Mouse (Mus musculus) cerebellum, adult 9-10 months (tissue): ENCODE measurements around the gene Fzd9.
"Not testable (repeated sequence)": the region's sequence is repeated elsewhere in the genome, so short reads cannot be mapped to it uniquely, and the experiment has no call there.

Experiments used
- DNase-seq: peaks from one replicate; pipeline ENCODE4 v3.0.0; 2022

The Fzd9 gene

GRCm38 (mm10) chr5:135247337-135247736 lies 3.7 kb downstream of the Fzd9 start:
- DNase-seq, result no peak

- DNase-seq, result no peak
Measured at GRCm38 (mm10) chr5:135246531-135246930, 4.5 kb downstream of the Fzd9 start.

DNA sequence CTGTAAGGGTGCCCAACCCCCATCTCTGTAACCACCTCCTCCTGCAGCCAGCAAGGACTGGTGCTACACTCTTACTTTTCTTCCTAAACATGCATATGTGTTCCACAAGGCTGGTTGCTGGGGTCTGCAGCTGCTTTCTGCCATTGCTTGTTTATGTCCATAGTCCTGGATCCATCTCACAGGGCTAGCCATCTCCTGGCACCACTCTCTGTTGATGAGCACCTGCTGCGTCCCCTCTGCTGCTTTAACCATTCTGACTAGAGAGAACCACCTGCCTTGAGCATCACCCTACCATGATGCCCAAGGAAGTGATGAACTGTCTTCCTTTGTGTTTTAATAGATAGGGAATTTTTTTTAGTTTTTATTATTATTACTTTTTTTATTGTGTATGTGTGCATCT lies 7.9 kb downstream of the Fzd9 start:
- DNase-seq, result peak; percentile 38

GRCm38 (mm10) chr5:135242608-135243007 lies 8.4 kb downstream of the Fzd9 start:
- DNase-seq, result no peak

DNA sequence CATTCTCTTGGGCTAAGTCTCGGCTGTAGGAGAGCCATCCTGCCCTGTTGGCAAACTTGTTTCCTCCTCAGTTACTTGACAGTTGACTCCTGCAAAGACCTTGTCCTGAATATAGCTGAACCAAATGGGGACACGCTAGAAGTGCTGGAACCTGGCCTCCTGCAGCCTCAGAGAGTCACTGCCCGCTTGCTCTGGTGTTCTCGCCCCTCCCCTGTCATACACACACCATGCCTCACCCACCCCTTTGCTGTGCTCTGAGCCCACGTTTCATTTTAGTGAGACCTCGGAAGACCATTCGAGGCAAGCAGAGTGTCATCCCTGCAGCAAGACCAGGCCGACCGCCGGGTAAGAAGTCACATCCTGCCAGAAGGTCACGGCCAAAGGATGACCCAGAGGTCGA lies 8.9 kb downstream of the Fzd9 start:
- no peak for DNase-seq

- no peak for DNase-seq
Measured at GRCm38 (mm10) chr5:135241474-135241873, 9.6 kb downstream of the Fzd9 start.

DNA sequence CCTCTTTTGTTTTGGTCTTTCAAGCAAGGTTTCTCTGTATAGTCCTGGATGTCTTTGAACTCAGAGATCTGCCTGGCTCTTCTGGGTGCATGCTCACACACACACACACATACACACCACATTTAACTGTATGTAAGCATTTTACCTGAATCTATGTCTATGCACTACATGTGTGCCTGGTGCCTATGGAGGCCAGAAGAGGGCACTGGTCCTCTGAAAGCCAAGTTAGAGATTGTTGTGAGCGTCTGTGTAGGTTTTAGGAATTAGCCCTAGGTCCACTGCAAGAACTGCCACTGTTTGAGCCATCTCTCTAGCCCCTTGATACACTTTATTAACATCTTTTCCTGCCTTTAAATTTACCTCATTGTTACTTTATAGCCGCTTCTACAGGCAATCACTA lies 12.2 kb downstream of the Fzd9 start:
- DNase-seq, result no peak

DNA sequence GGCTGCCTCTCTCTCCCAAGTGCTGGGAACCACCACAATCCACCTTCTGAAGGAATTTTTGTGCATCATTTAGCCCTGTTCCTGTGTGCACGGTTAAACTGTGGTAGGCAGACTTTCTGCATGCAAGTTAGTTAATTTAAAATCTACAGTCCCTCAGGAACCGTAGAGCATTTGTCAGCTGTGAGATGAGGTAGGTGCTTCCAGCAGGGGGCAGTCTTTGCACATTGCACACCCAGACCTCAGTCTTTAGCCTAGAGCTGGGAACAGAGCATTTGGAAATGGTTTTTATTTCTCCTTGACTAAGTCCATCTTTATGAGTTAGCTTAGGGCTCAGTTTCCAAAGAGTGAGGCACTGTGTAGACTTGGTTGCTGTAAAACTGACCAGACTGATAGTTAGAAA lies 14.5 kb downstream of the Fzd9 start:
- peak; percentile 54 for DNase-seq

DNA sequence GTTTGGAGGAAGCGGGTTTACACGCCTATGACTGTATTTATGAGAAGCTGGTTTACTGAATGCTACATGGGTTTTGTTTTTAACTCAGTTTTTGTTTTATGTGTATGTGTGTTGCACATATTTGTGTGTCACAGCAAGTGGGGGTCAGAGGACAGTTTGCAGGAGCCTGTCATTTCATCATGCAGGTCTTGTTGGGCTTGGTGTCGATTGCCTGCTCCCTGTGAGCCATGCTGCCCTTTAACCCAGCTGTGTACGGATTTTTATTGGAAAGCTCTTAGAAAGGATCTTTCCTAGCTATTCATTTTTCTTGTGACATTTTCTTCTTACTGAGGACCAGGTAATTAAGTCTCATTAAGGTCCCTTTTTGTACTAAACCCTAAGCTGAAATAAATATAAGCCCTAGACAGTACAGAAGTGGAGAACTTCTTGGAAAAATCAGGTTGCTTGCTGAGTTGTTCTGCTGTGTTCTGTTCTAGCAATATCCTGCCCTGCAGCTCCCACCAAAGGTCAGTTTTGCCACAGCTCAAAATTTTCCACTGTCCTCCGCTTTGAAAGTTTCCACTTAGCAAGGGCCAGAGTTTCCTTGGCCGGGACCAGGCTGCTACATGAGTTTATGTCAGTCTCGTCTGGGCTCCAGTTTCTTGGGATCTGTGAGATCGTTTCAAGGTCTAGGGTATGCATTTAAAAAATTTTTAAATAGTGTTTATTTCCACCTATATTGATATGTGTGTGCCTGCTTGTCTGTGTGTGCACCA lies 17.7 kb downstream of the Fzd9 start:
- DNase-seq, result no peak

DNA sequence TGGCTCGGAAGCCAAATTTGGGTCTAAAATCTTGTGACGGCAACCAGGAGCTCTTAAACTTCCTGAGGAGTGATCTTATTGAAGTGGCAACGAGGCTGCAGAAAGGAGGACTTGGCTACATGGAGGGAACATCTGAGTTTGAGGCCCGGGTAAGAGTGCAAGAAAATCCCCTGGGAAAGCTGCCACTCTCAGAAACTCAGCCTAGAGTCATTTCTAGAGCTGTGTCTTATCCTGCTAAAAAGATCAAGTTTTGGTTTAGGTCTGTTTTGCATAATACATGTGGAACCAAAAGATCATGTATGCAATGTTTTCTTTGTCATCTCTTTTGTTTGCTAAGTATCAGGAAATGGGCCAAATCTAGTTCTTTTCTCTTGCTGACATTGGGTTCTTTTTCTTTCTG lies 20.8 kb downstream of the Fzd9 start:
- no peak for DNase-seq

GRCm38 (mm10) chr5:135225879-135226278 lies 25.2 kb downstream of the Fzd9 start:
- DNase-seq, result not testable (repeated sequence)

- no peak for DNase-seq
Measured at GRCm38 (mm10) chr5:135224169-135224568, 26.9 kb downstream of the Fzd9 start.

DNA sequence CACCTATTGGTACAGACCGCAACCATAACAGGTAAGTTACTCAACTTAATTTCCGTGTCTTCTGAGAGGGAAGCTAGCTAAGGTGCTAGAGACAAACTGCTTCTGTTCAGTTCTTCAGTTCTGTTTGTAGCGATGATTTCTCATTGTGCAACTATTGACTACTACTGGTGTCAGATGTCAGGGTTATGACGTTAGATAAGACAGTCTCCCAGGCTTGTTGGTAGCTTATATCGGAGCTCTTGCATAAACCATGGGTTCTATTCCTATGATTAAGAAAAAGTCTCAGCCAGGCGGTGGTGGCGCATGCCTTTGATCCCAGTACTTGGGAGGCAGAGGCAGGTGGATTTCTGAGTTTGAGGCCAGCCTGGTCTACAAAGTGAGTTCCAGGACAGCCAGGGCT lies 29.0 kb downstream of the Fzd9 start:
- DNase-seq, result no peak

DNA sequence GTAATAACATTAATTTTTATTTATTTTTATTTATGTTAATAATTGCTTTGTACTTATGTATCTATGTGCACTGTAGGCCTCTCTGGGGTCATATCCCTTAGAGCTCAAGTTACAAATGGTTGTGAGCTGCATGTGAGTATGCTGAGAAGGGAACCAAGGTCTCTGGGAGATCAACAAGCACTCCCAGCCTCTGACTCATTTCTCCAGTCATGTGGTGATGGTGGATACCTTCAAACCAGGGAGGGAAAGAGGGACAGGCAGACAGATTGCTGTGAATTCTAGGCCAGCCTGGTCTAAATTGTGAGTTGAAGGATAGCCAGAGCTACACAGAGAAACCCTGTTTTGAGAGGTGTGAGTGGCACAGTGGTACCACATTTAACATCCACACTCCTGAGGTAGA lies 30.1 kb downstream of the Fzd9 start:
- no peak for DNase-seq

DNA sequence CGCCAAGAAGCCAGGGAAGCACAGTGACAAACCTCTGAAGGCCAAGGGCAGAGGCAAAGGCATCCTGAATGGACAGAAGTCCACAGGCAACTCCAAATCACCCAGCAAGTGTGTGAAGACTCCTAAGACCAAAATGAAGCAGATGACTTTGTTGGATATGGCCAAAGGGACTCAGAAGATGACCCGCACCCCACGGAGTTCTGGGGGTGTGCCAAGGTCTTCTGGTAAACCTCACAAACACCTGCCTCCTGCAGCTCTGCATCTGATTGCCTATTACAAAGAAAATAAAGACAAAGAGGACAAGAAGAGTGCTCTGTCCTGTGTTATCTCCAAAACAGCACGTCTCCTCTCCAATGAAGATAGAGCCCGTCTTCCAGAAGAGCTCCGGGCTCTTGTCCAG lies 34.2 kb downstream of the Fzd9 start:
- DNase-seq, result peak; percentile 49

DNA sequence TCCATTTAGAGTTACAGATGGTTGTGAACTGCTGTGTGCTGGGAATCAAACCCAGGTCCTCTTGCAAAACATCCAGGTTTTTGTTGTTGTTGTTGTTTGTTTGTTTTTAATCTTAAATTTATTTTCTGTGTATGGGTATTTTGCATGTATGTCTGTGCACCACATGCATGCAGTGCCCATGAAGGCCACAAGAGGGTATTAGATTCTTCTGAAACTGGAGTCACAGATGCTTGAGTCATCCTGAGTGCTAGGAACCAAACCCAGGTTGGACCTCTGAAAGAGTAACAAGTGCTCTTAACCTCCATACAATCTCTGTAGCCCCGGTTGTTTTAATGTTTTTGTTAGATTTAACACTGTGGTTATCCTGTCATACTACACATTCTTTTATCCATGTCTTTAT lies 42.8 kb downstream of the Fzd9 start:
- no peak for DNase-seq

GRCm38 (mm10) chr5:135202763-135203162 lies 48.3 kb downstream of the Fzd9 start:
- no peak for DNase-seq
